Mouse (Mus musculus) cerebellum, adult 2 months (tissue): ENCODE results near the gene Minpp1. TPM values are rescaled to one million over a fixed set of nuclear protein-coding genes. Genes with fewer than 3 reads are reported as not detected.

Source experiments
- DNase-seq, 2 experiments: peaks; one replicate each; pipeline ENCODE4 v3.0.0; 2021
- H3K27ac ChIP-seq: fragments of 200-500 bp; 2 replicates; pipeline ENCODE4 v1.5.1; 2012; ENCODE audit warnings: low read length, control low read depth, inconsistent platforms; ENCODE audit not compliant: insufficient read depth
- H3K27me3 ChIP-seq: fragments of 200-500 bp; 2 replicates; pipeline ENCODE4 v1.6.1; 2012; ENCODE audit warnings: inconsistent platforms, mild to moderate bottlenecking, low read length, moderate library complexity; ENCODE audit not compliant: control insufficient read depth, insufficient read depth
- H3K4me1 ChIP-seq: fragments of 200-500 bp; 2 replicates; pipeline ENCODE4 v1.6.1; 2011; ENCODE audit warnings: low read length; ENCODE audit not compliant: control insufficient read depth, insufficient read depth
- H3K4me3 ChIP-seq: fragments of 200-500 bp; replicated peaks from 2 replicates; pipeline ENCODE3; 2011; ENCODE audit warnings: mild to moderate bottlenecking, low read depth, low read length, control low read depth; ENCODE audit not compliant: insufficient read depth
- CTCF ChIP-seq: fragments of 200-500 bp; IDR thresholded peaks from 2 replicates; pipeline ENCODE4 v1.5.1; 2011; ENCODE audit warnings: low read depth, mild to moderate bottlenecking, control low read depth, low read length, moderate library complexity, borderline replicate concordance; ENCODE audit not compliant: insufficient read depth
- POLR2A ChIP-seq: fragments of 200-500 bp; IDR thresholded peaks from 2 replicates; pipeline ENCODE4 v1.6.1; 2011; ENCODE audit warnings: low read length, control low read depth, borderline replicate concordance; ENCODE audit not compliant: insufficient read depth
- WGBS: fragments of 180-500 bp; shearing (Covaris S2); methylation state at CpG from one replicate; pipeline ENCODE4 v1.1.7; 2018; 5-methylcytosine and 5-hydroxymethylcytosine counted together
- polyA plus RNA-seq: library from polyadenylated mRNA; depleted of rRNA; stranded (reverse); fragments of >200 nt; gene quantifications from 2 replicates; pipeline ENCODE4 v1.2.3, GENCODE M21; 2012

Gene Minpp1
- polyA plus RNA-seq, 1 experiment = 41.3 TPM

DNA sequence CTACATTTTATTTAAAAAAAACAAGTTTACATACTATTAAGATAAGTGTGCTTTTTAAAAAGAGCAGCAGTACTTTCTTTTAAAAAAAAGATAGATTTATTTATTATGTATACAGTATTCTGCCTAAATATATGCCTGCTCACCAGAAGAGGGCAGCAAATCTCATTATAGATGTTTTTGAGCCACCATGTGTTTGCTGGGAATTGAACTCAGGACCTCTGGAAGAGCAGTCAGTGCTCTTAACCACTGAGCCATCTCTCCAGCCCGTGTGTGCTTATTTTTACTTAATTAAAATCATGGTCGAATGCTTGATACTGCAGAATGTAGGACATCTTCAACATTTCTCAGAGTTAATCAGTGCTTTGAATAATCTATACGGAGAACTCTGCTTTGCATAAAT lies 35.9 kb downstream of the Minpp1 start:
- TF ChIP-seq POLR2A = no peak
- H3K27me3 ChIP-seq = no peaks in the 10 kb centered on the region
- H3K27ac ChIP-seq = no peak overlapping the region
- WGBS = 90% methylated on average over 3 of the region's 3 CpGs
- H3K4me3 ChIP-seq = no peak overlapping the region
- DNase-seq = no peak
- H3K4me1 ChIP-seq = no peaks in the 10 kb centered on the region

GRCm38 (mm10) chr19:32522247-32522646 lies 36.7 kb downstream of the Minpp1 start:
- Histone ChIP-seq H3K4me1 (no peaks in the 10 kb centered on the region), H3K27me3 (no peaks in the 10 kb centered on the region), H3K27ac (no peak overlapping the region), H3K4me3 (no peak overlapping the region)
- 98% methylated on average over 5 of the region's 5 CpGs for WGBS
- no peak for DNase-seq
- TF ChIP-seq POLR2A (no peak), CTCF (no peak)

DNA sequence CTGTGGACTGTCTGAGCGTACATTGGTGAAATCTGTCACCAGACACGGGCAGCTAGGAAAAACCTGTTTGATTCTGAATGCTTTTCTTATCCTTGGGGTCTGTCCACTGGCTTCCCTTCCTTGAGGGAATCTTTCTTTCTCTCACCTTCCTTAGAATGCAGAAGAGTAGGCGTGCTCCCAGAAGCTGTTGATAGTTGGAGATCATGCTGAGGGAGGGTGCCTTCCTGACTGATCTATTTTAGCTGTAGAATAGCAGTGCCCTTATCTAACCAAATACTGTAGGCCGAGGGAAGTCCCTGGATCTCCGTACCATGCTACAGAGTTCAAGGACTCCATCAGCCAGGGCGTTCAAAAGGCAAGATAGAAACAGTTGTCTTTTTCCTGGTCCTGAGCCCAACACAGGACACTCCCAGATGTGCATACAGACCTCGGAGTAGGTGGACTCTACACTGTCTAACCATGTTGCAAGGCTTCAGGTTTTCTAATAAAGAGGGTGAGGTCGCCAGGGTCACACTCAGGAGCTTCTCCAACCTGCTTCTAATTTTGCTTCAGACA lies 37.3 kb downstream of the Minpp1 start:
- WGBS = 88% methylated on average over 8 of the region's 8 CpGs
- no peak overlapping the region for H3K27ac ChIP-seq
- no peak for TF ChIP-seq CTCF
- no peak for TF ChIP-seq POLR2A
- no peak for DNase-seq
- H3K4me1 ChIP-seq = no peaks in the 10 kb centered on the region
- no peak overlapping the region for H3K4me3 ChIP-seq
- no peaks in the 10 kb centered on the region for H3K27me3 ChIP-seq

- no peaks in the 10 kb centered on the region for H3K4me1 ChIP-seq
- H3K27me3 ChIP-seq = no peaks in the 10 kb centered on the region
- H3K27ac ChIP-seq = no peak overlapping the region
- no peak for TF ChIP-seq POLR2A
- no peak for TF ChIP-seq CTCF
- 76% methylated on average over 14 of the region's 14 CpGs for WGBS
- no peak overlapping the region for H3K4me3 ChIP-seq
- no peak for DNase-seq
These were observed 38.4 kb downstream of the Minpp1 start for GRCm38 (mm10) chr19:32523769-32524515.

DNA sequence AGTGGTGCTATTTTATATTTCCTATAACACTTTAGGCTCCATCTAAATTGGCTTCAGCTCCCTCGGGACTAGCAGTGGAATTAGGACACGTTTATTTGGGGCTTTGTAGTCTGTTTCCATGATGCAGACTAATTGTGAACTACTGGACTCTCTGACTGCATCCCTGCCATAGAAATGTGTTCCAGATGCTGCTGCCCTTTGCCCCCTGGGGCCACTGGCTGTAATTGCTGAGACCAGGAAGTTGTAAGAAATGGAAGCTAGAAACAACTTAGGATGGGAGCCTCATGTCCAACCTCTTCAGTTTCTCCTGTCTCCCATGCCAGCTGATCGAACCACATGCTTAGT lies 38.9 kb downstream of the Minpp1 start:
- no peaks in the 10 kb centered on the region for H3K4me1 ChIP-seq
- no peak overlapping the region for H3K27ac ChIP-seq
- no peak for TF ChIP-seq POLR2A
- no peak for TF ChIP-seq CTCF
- no peak for DNase-seq
- no peaks in the 10 kb centered on the region for H3K27me3 ChIP-seq
- 76% methylated on average over 3 of the region's 3 CpGs for WGBS
- no peak overlapping the region for H3K4me3 ChIP-seq

- Histone ChIP-seq H3K4me1 (no peaks in the 10 kb centered on the region), H3K27me3 (no peaks in the 10 kb centered on the region), H3K4me3 (no peak overlapping the region), H3K27ac (no peak overlapping the region)
- TF ChIP-seq CTCF (no peak), POLR2A (no peak)
- DNase-seq = no peak
- 94% methylated on average over 5 of the region's 5 CpGs for WGBS
These were observed 41.6 kb downstream of the Minpp1 start for GRCm38 (mm10) chr19:32527139-32527538.

DNA sequence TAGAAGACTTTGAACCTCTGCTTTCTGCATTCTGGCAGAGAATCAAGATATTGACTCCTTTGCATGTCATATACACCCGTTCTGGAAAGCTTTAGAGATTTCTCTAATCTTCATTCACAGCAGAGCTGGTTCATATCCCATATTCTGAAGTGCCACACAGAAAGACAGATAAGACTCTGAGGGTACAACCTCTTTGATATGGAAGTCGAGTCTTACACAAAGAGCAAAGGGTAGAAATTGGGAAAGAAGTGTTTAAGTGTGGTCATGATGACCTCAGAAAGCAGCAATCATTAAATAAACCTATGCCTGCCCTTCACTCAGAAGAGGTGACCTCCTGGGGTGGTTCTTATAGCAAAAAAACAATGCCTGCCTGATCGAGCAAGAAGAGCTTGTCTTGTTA lies 43.2 kb downstream of the Minpp1 start:
- no peak for TF ChIP-seq CTCF
- no peak for TF ChIP-seq POLR2A
- H3K4me1 ChIP-seq = no peaks in the 10 kb centered on the region
- 63% methylated on average over 3 of the region's 3 CpGs for WGBS
- H3K27ac ChIP-seq = no peak overlapping the region
- no peak overlapping the region for H3K4me3 ChIP-seq
- DNase-seq = no peak
- no peaks in the 10 kb centered on the region for H3K27me3 ChIP-seq

GRCm38 (mm10) chr19:32529252-32529942 lies 43.8 kb downstream of the Minpp1 start:
- no peak overlapping the region for H3K4me3 ChIP-seq
- DNase-seq = no peak
- H3K27me3 ChIP-seq = no peaks in the 10 kb centered on the region
- TF ChIP-seq POLR2A (no peak), CTCF (no peak)
- H3K4me1 ChIP-seq = no peaks in the 10 kb centered on the region
- WGBS = 76% methylated on average over 11 of the region's 11 CpGs
- H3K27ac ChIP-seq = no peak overlapping the region
